Mouse (Mus musculus) midbrain, embryonic 16.5 days (tissue): ENCODE measurements at regions not wholly inside any gene's neighbourhood (a gene's known extent, or its start where the extent isn't known, plus 50 kb on each side); places are given as distances from the start of the nearest gene placed in this dataset.

Source experiments
- ATAC-seq: fragments of 200-750 bp; cut with Nextera tagmentation; 2 replicates; pipeline ENCODE4 v1.8.0; 2017; ENCODE audit warnings: moderate TSS enrichment
- H3K27ac ChIP-seq: fragments of 300-500 bp; sonication (generic); 2 replicates; pipeline ENCODE4 v1.5.1; 2014; ENCODE audit warnings: mild to moderate bottlenecking, low read length, mixed read lengths
- H3K27me3 ChIP-seq: fragments of 300-500 bp; sonication (generic); 2 replicates; pipeline ENCODE4 v1.6.1; 2014; ENCODE audit warnings: low read depth, low read length, mixed read lengths; ENCODE audit not compliant: control insufficient read depth, insufficient read depth
- H3K36me3 ChIP-seq: fragments of 300-500 bp; sonication (generic); 2 replicates; pipeline ENCODE4 v1.6.1; 2014; ENCODE audit warnings: mild to moderate bottlenecking, low read length, moderate library complexity, mixed read lengths; ENCODE audit not compliant: control insufficient read depth, insufficient read depth
- H3K4me1 ChIP-seq: fragments of 300-500 bp; sonication (generic); 2 replicates; pipeline ENCODE4 v1.6.1; 2014; ENCODE audit warnings: mild to moderate bottlenecking, low read length, mixed read lengths; ENCODE audit not compliant: control insufficient read depth, insufficient read depth
- H3K4me2 ChIP-seq: fragments of 300-500 bp; sonication (generic); 2 replicates; pipeline ENCODE4 v1.6.1; 2014; ENCODE audit warnings: mild to moderate bottlenecking, low read length, mixed read lengths
- H3K4me3 ChIP-seq: fragments of 300-500 bp; sonication (generic); 2 replicates; pipeline ENCODE4 v1.5.1; 2014; ENCODE audit warnings: low read depth, mild to moderate bottlenecking, low read length, moderate library complexity, mixed read lengths
- H3K9ac ChIP-seq: fragments of 300-500 bp; sonication (generic); 2 replicates; pipeline ENCODE4 v1.6.1; 2014; ENCODE audit warnings: low read depth, low read length, mixed read lengths
- H3K9me3 ChIP-seq: fragments of 300-500 bp; sonication (generic); replicated peaks from 2 replicates; pipeline ENCODE4 v1.6.1; 2014; ENCODE audit warnings: mild to moderate bottlenecking, low read length, mixed read lengths; ENCODE audit not compliant: control insufficient read depth, poor library complexity, severe bottlenecking
- WGBS: fragments of 180-500 bp; shearing (Covaris S2); extraction: QIAGEN DNeasy Blood & Tissue Kit; methylation state at CpG from one replicate; pipeline ENCODE4 v1.1.7; 2014; 5-methylcytosine and 5-hydroxymethylcytosine counted together

GRCm38 (mm10) chr6:12258273-12258672 is 350.7 kb downstream of the Phf14 start:
- ATAC-seq = no peak
- no peaks in the 10 kb centered on the region for H3K9me3 ChIP-seq
- H3K9ac ChIP-seq = no peak overlapping the region
- H3K4me2 ChIP-seq = no peak overlapping the region
- no peaks in the 10 kb centered on the region for H3K36me3 ChIP-seq
- H3K27me3 ChIP-seq = no peaks in the 10 kb centered on the region
- 45% methylated on average over 3 of the region's 3 CpGs for WGBS
- 0 out of 2 replicates have a peak overlapping the region, but pooled peaks have one; percentile 58 for H3K27ac ChIP-seq
- H3K4me1 ChIP-seq = peaks cover 16% of the 10 kb centered on the region
- H3K4me3 ChIP-seq = no peak overlapping the region

GRCm38 (mm10) chr6:12258940-12259481 is 351.4 kb downstream of the Phf14 start:
- ATAC-seq = peak; percentile 81
- peaks cover 16% of the 10 kb centered on the region for H3K4me1 ChIP-seq
- no peaks in the 10 kb centered on the region for H3K27me3 ChIP-seq
- H3K9ac ChIP-seq = peak overlapping the region; percentile 39; the same call in 1 of the 2 replicates
- H3K27ac ChIP-seq = peak overlapping the region; percentile 58
- WGBS = 7% methylated on average over 7 of the region's 7 CpGs
- no peaks in the 10 kb centered on the region for H3K9me3 ChIP-seq
- peak overlapping the region; percentile 48 for H3K4me2 ChIP-seq
- no peaks in the 10 kb centered on the region for H3K36me3 ChIP-seq
- peak overlapping the region; percentile 9; the same call in 1 of the 2 replicates for H3K4me3 ChIP-seq

- Histone ChIP-seq H3K9ac (peak overlapping the region; percentile 39; the same call in 1 of the 2 replicates), H3K27ac (peak overlapping the region; percentile 58), H3K27me3 (no peaks in the 10 kb centered on the region), H3K4me3 (peak overlapping the region; percentile 9; the same call in 1 of the 2 replicates), H3K36me3 (no peaks in the 10 kb centered on the region), H3K4me1 (peaks cover 16% of the 10 kb centered on the region), H3K4me2 (peak overlapping the region; percentile 48), H3K9me3 (no peaks in the 10 kb centered on the region)
- ATAC-seq = peak; percentile 40; the same call in 1 of the 2 replicates
- WGBS = 27% methylated on average over 8 of the region's 8 CpGs
These were observed 352.0 kb downstream of the Phf14 start for GRCm38 (mm10) chr6:12259629-12260028.

- no peak overlapping the region for H3K4me3 ChIP-seq
These were observed 352.9 kb downstream of the Phf14 start for GRCm38 (mm10) chr6:12260325-12261076.

More at GRCm38 (mm10) chr6:12260325-12261076, 352.9 kb downstream of the Phf14 start:
- Histone ChIP-seq H3K4me1 (peaks cover 16% of the 10 kb centered on the region), H3K4me2 (peak overlapping the region; percentile 39), H3K36me3 (no peaks in the 10 kb centered on the region), H3K9ac (peak overlapping the region; percentile 48; the same call in 1 of the 2 replicates), H3K9me3 (no peaks in the 10 kb centered on the region), H3K27me3 (no peaks in the 10 kb centered on the region), H3K27ac (peak overlapping the region; percentile 71)
- 27% methylated on average over 9 of the region's 9 CpGs for WGBS
- ATAC-seq = peak; percentile 90
